Comparison of ENCODE assay signal across 17 mouse cellular contexts in genomic region chr10:80829359-80830278, GRCm38 (mm10). TPM values are rescaled to one million over a fixed set of nuclear protein-coding genes. Genes with fewer than 3 reads are reported as not detected.
DNase-seq lines count a peak whose midpoint lies in the region; ATAC-seq and TF ChIP-seq lines count a peak whose summit lies in the region.
"Had no signal": no experiment of that assay in that cellular context is flagged by ENCODE, and none has a peak within 500 bp of the region (broad histone marks: within the 10 kb centered on the region; RNA-seq: fewer than 3 reads in every experiment).

No protein-coding gene starts in this region.

- H3K4me2 ChIP-seq in lung, postnatal 0 days (replicated peaks; ENCODE audit: low read depth, low read length), result no peak overlapping the region
- peak overlapping the region; percentile 8; the same call in 1 of the 2 replicates for H3K4me2 ChIP-seq in liver, embryonic 14.5 days (ENCODE audit: low read depth)

- peaks cover 24% of the 10 kb centered on the region for H3K27me3 ChIP-seq in heart, embryonic 10.5 days (ENCODE audit: insufficient read depth, poor library complexity, severe bottlenecking)
- H3K27me3 ChIP-seq in lung, postnatal 0 days (replicated peaks; ENCODE audit: insufficient read depth, low read length), result peaks cover 5% of the 10 kb centered on the region; the same call in 1 of the 2 replicates
- peaks cover 13% of the 10 kb centered on the region for H3K27me3 ChIP-seq in liver, embryonic 14.5 days (ENCODE audit: control insufficient read depth, insufficient read depth, low read length)

- H3K9ac ChIP-seq in lung, postnatal 0 days (replicated peaks; ENCODE audit: low read depth), result 0 out of 2 replicates have a peak overlapping the region, but pooled peaks have one; percentile 12
- peak overlapping the region; percentile 9 for H3K9ac ChIP-seq in liver, embryonic 14.5 days (replicated peaks)
- H3K9ac ChIP-seq: hindbrain, embryonic 15.5 days had no signal

- peaks cover 29% of the 10 kb centered on the region for H3K36me3 ChIP-seq in heart, embryonic 10.5 days
- 0 out of 2 replicates have a peak, but pooled peaks cover 4% of the 10 kb centered on the region for H3K36me3 ChIP-seq in lung, postnatal 0 days (ENCODE audit: insufficient read depth, low read length)
- H3K36me3 ChIP-seq in liver, embryonic 14.5 days (replicated peaks; ENCODE audit: control insufficient read depth, insufficient read depth, low read depth), result peaks cover 30% of the 10 kb centered on the region

- TF ChIP-seq CTCF in lung, postnatal 0 days (IDR thresholded peaks at IDR 0.05), result no peak
- peak; percentile 13; the same call in 1 of the 2 replicates for TF ChIP-seq CTCF in liver, embryonic 14.5 days (IDR thresholded peaks at IDR 0.05; ENCODE audit: low read depth)

- peak overlapping the region; percentile 3; the same call in 1 of the 2 replicates for H3K4me3 ChIP-seq in heart, embryonic 10.5 days
- H3K4me3 ChIP-seq in lung, postnatal 0 days (ENCODE audit: low read depth, low read length), result no peak overlapping the region
- no peak overlapping the region for H3K4me3 ChIP-seq in liver, embryonic 14.5 days (ENCODE audit: insufficient read depth in 1 of 2, low read depth in 2 of 2, low read length in 2 of 2)
- H3K4me3 ChIP-seq: hindbrain, embryonic 15.5 days had no signal

- peaks cover 64% of the 10 kb centered on the region for H3K4me1 ChIP-seq in heart, embryonic 10.5 days
- no peaks in the 10 kb centered on the region for H3K4me1 ChIP-seq in lung, postnatal 0 days (ENCODE audit: insufficient read depth, low read depth, low read length)
- H3K4me1 ChIP-seq in liver, embryonic 14.5 days (replicated peaks; ENCODE audit: control insufficient read depth in 2 of 2, insufficient read depth in 2 of 2, low read length in 1 of 2), result peaks cover 32 to 37% of the 10 kb centered on the region in 2 experiments

- whole genome bisulfite sequencing in heart, embryonic 10.5 days, result 47% methylated on average over 1 of the region's 1 CpGs
- WGBS in lung, postnatal 0 days, result 39% methylated on average over 1 of the region's 1 CpGs
- WGBS in liver, embryonic 14.5 days (ENCODE audit: insufficient replicate concordance), result 20% methylated on average over 1 of the region's 1 CpGs

- H3K9me3 ChIP-seq in heart, embryonic 10.5 days, result no peaks in the 10 kb centered on the region
- no peaks in the 10 kb centered on the region for H3K9me3 ChIP-seq in lung, postnatal 0 days (ENCODE audit: low read length)
- no peaks in the 10 kb centered on the region for H3K9me3 ChIP-seq in liver, embryonic 14.5 days (ENCODE audit: control insufficient read depth, low read length)
- H3K9me3 ChIP-seq: hindbrain, embryonic 15.5 days had no signal

- no peak for TF ChIP-seq EP300 in lung, postnatal 0 days (IDR thresholded peaks at IDR 0.05)
- no peak for TF ChIP-seq EP300 in liver, embryonic 14.5 days (IDR thresholded peaks at IDR 0.05; ENCODE audit: low read depth)

- intact Hi-C loops in heart, postnatal 36 days (cut with DNase I), result loop anchor here (2.0 to 5.0 kb wide), 2 partner anchors 23 to 168 kb away; no protein-coding TSS in a partner anchor

- no peak for DNase-seq in heart, embryonic 10.5 days (ENCODE audit: low spot score)
- DNase-seq in heart, postnatal 36 days, result no peak
- DNase-seq in lung, postnatal 0 days (ENCODE audit: low spot score), result no peak
- DNase-seq in lung, adult 18-20 months, result no peak
- DNase-seq in induced T-regulatory cell, adult 2 months (ENCODE audit: low read depth), result peak; percentile 29
- DNase-seq in liver, embryonic 14.5 days (ENCODE audit: low read depth in 3 of 3, low spot score in 3 of 3), result no peak
- no peak for DNase-seq in adrenal gland, postnatal 10 days
- DNase-seq: lung, adult 2 months; retina, postnatal 1 day; thymus, postnatal 14 days had no signal

- ATAC-seq in lung, postnatal 0 days, result no peak
- ATAC-seq in liver, embryonic 14.5 days (ENCODE audit: insufficient read depth), result no peak
- ATAC-seq in erythroid progenitor cell, adult 5-6 weeks (replicated peaks; ENCODE audit: low FRiP score, poor library complexity, severe bottlenecking), result no peak
- ATAC-seq: activated CD4-positive, CD25-positive, alpha-beta regulatory T cell, adult 4 months; CD4-positive, CD25-positive, alpha-beta regulatory T cell, adult 4 months had no signal

- H3K27ac ChIP-seq in heart, embryonic 10.5 days, result no peak overlapping the region
- no peak overlapping the region for H3K27ac ChIP-seq in lung, postnatal 0 days (ENCODE audit: low read length)
- H3K27ac ChIP-seq in liver, embryonic 14.5 days, result no peak overlapping the region; the same call in 1 of the 2 replicates
- H3K27ac ChIP-seq: hindbrain, embryonic 15.5 days had no signal

RNA-seq across cellular contexts. Expression of gene Oaz1, which starts 3.2 kb away (rescaled TPM):
- polyA plus RNA-seq in heart, embryonic 10.5 days (2016; fragmentation: Nextera tagmentation; extraction: Ambion mirVana), result 2,064 and 2,176 TPM in 2 replicates
- total RNA-seq in heart, postnatal 36 days (2021), result 100 to 1,000 TPM; 850 to 884 TPM
- polyA plus RNA-seq in lung, postnatal 0 days (2015; fragmentation: Nextera tagmentation; extraction: Ambion mirVana), result 1,344 and 1,416 TPM in 2 replicates
- 673 and 795 TPM in 2 replicates for polyA plus RNA-seq in liver, embryonic 14.5 days (2012; rRNA removed)
- polyA plus RNA-seq in liver, embryonic 14.5 days (2014; fragmentation: Nextera tagmentation; extraction: Ambion mirVana), result 1,285 and 1,384 TPM in 2 replicates
- 100 to 1,000 TPM; 700 to 820 TPM for total RNA-seq in adrenal gland, postnatal 10 days (2021)
- total RNA-seq in erythroid progenitor cell, adult 5-6 weeks (2015; ENCODE audit: low replicate concordance), result 1,470 and 1,566 TPM in 2 replicates
- 158 and 259 TPM in 2 replicates for total RNA-seq in erythroid progenitor cell, adult 5-6 weeks (2017; ENCODE audit: low replicate concordance)

RNA-seq across cellular contexts. Expression of gene Lingo3, which starts 14.2 kb away (rescaled TPM):
- 0.14 and 0.43 TPM in 2 replicates for polyA plus RNA-seq in heart, embryonic 10.5 days (2016; fragmentation: Nextera tagmentation; extraction: Ambion mirVana)
- total RNA-seq in heart, postnatal 36 days (2021), result 1 to 10 TPM; 6.4 to 8.9 TPM
- polyA plus RNA-seq in lung, postnatal 0 days (2015; fragmentation: Nextera tagmentation; extraction: Ambion mirVana), result not detected in 2 replicates
- 0.01 TPM in 1 of 2 replicates, not detected in the other for polyA plus RNA-seq in liver, embryonic 14.5 days (2012; rRNA removed)
- 0.04 TPM in 1 of 2 replicates, not detected in the other for polyA plus RNA-seq in liver, embryonic 14.5 days (2014; fragmentation: Nextera tagmentation; extraction: Ambion mirVana)
- 1 to 10 TPM in 1 of 2 experiments, under 1 TPM in 1; 0.99 to 1.5 TPM for total RNA-seq in adrenal gland, postnatal 10 days (2021)
- not detected in 2 replicates for total RNA-seq in erythroid progenitor cell, adult 5-6 weeks (2015; ENCODE audit: low replicate concordance)
- total RNA-seq in erythroid progenitor cell, adult 5-6 weeks (2017; ENCODE audit: low replicate concordance), result not detected in 2 replicates
- polyA plus RNA-seq: activated CD4-positive, CD25-positive, alpha-beta regulatory T cell, adult 4 months; CD4-positive, CD25-positive, alpha-beta regulatory T cell, adult 4 months had no signal

RNA-seq across cellular contexts. Expression of gene Jsrp1, which starts 16.3 kb away (rescaled TPM):
- polyA plus RNA-seq in heart, embryonic 10.5 days (2016; fragmentation: Nextera tagmentation; extraction: Ambion mirVana), result 7.9 and 8.8 TPM in 2 replicates
- total RNA-seq in heart, postnatal 36 days (2021), result under 1 TPM in 1 of 2 experiments, not detected in 1; 0.46 TPM
- polyA plus RNA-seq in lung, postnatal 0 days (2015; fragmentation: Nextera tagmentation; extraction: Ambion mirVana), result 0.25 TPM in 1 of 2 replicates, not detected in the other
- 0.15 TPM in 1 of 2 replicates, not detected in the other for polyA plus RNA-seq in liver, embryonic 14.5 days (2012; rRNA removed)
- polyA plus RNA-seq in liver, embryonic 14.5 days (2014; fragmentation: Nextera tagmentation; extraction: Ambion mirVana), result not detected in 2 replicates
- total RNA-seq in adrenal gland, postnatal 10 days (2021), result 10 to 100 TPM in 1 of 2 experiments, 1 to 10 TPM in 1; 9.8 to 24.0 TPM
- total RNA-seq in erythroid progenitor cell, adult 5-6 weeks (2015; ENCODE audit: low replicate concordance), result not detected in 2 replicates
- total RNA-seq in erythroid progenitor cell, adult 5-6 weeks (2017; ENCODE audit: low replicate concordance), result not detected in 2 replicates
- total RNA-seq: granulocyte monocyte progenitor cell, adult 5-6 weeks had no signal
- polyA plus RNA-seq: activated CD4-positive, CD25-positive, alpha-beta regulatory T cell, adult 4 months; CD4-positive, CD25-positive, alpha-beta regulatory T cell, adult 4 months had no signal

RNA-seq across cellular contexts. Expression of gene Amh, which starts 24.6 kb away (rescaled TPM):
- not detected in 2 replicates for polyA plus RNA-seq in heart, embryonic 10.5 days (2016; fragmentation: Nextera tagmentation; extraction: Ambion mirVana)
- under 1 TPM; 0.22 to 0.53 TPM for total RNA-seq in heart, postnatal 36 days (2021)
- 0.07 TPM in 1 of 2 replicates, not detected in the other for polyA plus RNA-seq in lung, postnatal 0 days (2015; fragmentation: Nextera tagmentation; extraction: Ambion mirVana)
- polyA plus RNA-seq in liver, embryonic 14.5 days (2012; rRNA removed), result 0.31 and 0.36 TPM in 2 replicates
- 0.08 TPM in 1 of 2 replicates, not detected in the other for polyA plus RNA-seq in liver, embryonic 14.5 days (2014; fragmentation: Nextera tagmentation; extraction: Ambion mirVana)
- total RNA-seq in adrenal gland, postnatal 10 days (2021), result under 1 TPM; 0.57 to 0.79 TPM
- total RNA-seq in erythroid progenitor cell, adult 5-6 weeks (2015; ENCODE audit: low replicate concordance), result not detected in 2 replicates
- not detected in 2 replicates for total RNA-seq in erythroid progenitor cell, adult 5-6 weeks (2017; ENCODE audit: low replicate concordance)
- polyA plus RNA-seq: activated CD4-positive, CD25-positive, alpha-beta regulatory T cell, adult 4 months; CD4-positive, CD25-positive, alpha-beta regulatory T cell, adult 4 months; kidney, embryonic 14.5 days; stomach, embryonic 16.5 days had no signal

RNA-seq across cellular contexts. Expression of gene Lsm7, which starts 25.4 kb away (rescaled TPM):
- polyA plus RNA-seq in heart, embryonic 10.5 days (2016; fragmentation: Nextera tagmentation; extraction: Ambion mirVana), result 200 and 266 TPM in 2 replicates
- 10 to 100 TPM; 19.6 to 25.4 TPM for total RNA-seq in heart, postnatal 36 days (2021)
- polyA plus RNA-seq in lung, postnatal 0 days (2015; fragmentation: Nextera tagmentation; extraction: Ambion mirVana), result 129 and 138 TPM in 2 replicates
- polyA plus RNA-seq in liver, embryonic 14.5 days (2012; rRNA removed), result 196 and 215 TPM in 2 replicates
- 178 and 181 TPM in 2 replicates for polyA plus RNA-seq in liver, embryonic 14.5 days (2014; fragmentation: Nextera tagmentation; extraction: Ambion mirVana)
- 10 to 100 TPM; 35.3 to 37.8 TPM for total RNA-seq in adrenal gland, postnatal 10 days (2021)
- total RNA-seq in erythroid progenitor cell, adult 5-6 weeks (2015; ENCODE audit: low replicate concordance), result 24.7 and 54.4 TPM in 2 replicates
- total RNA-seq in erythroid progenitor cell, adult 5-6 weeks (2017; ENCODE audit: low replicate concordance), result 75.3 and 78.9 TPM in 2 replicates

Comparison
In these comparisons a context has a peak if more than half of its experiments do, and no peak if none do; other contexts are left out.
1. RNA of gene Jsrp1, which starts 16.3 kb away (total RNA-seq): 9.8 to 24.0 TPM in adrenal gland, postnatal 10 days; 0.46 TPM in heart, postnatal 36 days and not detected in erythroid progenitor cell, adult 5-6 weeks; every median in the first group is over 4 times any median in the second.